Mouse (Mus musculus) lung, embryonic 16.5 days (tissue): Measurements from ENCODE around the gene Lingo3. TPM values are rescaled to one million over a fixed set of nuclear protein-coding genes. Genes with fewer than 3 reads are reported as not detected.

Experiments used
- microRNA counts: library from miRNA; unstranded; fragments of <30 nt; microRNA quantifications from one replicate; lab custom pipeline; 2016
- microRNA-seq: library from miRNA; unstranded; fragments of <30 nt; microRNA quantifications from one replicate; pipeline ENCODE4, GENCODE M21; 2016
- polyA plus RNA-seq: library from polyadenylated mRNA; unstranded; fragments of >200 nt; fragmentation: Nextera tagmentation; extraction: Ambion mirVana; gene quantifications from 2 replicates; pipeline ENCODE4 v1.2.1, GENCODE M21; 2015

Lingo3 gene
- polyA plus RNA-seq, 1 experiment from 2014 or later, result 0.15 TPM

MicroRNAs encoded within 50 kb of the gene (microRNA counts, 519-probe panel; counts per million panel counts)
- not detected for microRNA mmu-miR-1982 (lab: Ali Mortazavi, UCI)

Small RNA genes lying within 50 kb of the gene (microRNA-seq; reads per million reads assigned to microRNA genes)
- gene Mir1982, result 1.2 reads per million

Other genes with a start within 250 kb of the Lingo3 start
- gene Scamp4, start 241.2 kb downstream of the Lingo3 start, polyA plus RNA-seq, result 78.8 and 81.8 TPM in 2 replicates
- 7.1 and 8.3 TPM in 2 replicates for gene Adat3, start 241.2 kb downstream of the Lingo3 start, polyA plus RNA-seq
- gene Gm49322, start 238.0 kb downstream of the Lingo3 start, polyA plus RNA-seq, result 3.7 and 4.4 TPM in 2 replicates
- gene Csnk1g2, start 221.2 kb downstream of the Lingo3 start, polyA plus RNA-seq, result 20.6 and 38.4 TPM in 2 replicates
- gene Btbd2, start 187.0 kb downstream of the Lingo3 start, polyA plus RNA-seq, result 15.3 and 33.2 TPM in 2 replicates
- gene Mknk2, start 165.9 kb downstream of the Lingo3 start, polyA plus RNA-seq, result 66.3 and 82.1 TPM in 2 replicates
- gene Mob3a, start 142.1 kb downstream of the Lingo3 start, polyA plus RNA-seq, result 42.3 and 45.7 TPM in 2 replicates
- gene Izumo4, start 141.9 kb downstream of the Lingo3 start, polyA plus RNA-seq, result 23.6 and 26.8 TPM in 2 replicates
- 59.6 and 59.9 TPM in 2 replicates for gene Ap3d1, start 101.8 kb downstream of the Lingo3 start, polyA plus RNA-seq
- gene Dot1l, start 88.8 kb downstream of the Lingo3 start, polyA plus RNA-seq, result 15.4 and 17.5 TPM in 2 replicates
- gene Sf3a2, start 45.8 kb downstream of the Lingo3 start, polyA plus RNA-seq, result 60.9 and 75.7 TPM in 2 replicates
- 92.7 and 100 TPM in 2 replicates for gene Plekhj1, start 45.4 kb downstream of the Lingo3 start, polyA plus RNA-seq
- gene Amh, start 38.8 kb downstream of the Lingo3 start, polyA plus RNA-seq, result 0.13 TPM in 1 of 2 replicates, not detected in the other
- 1.3 and 2.6 TPM in 2 replicates for gene Jsrp1, start 30.5 kb downstream of the Lingo3 start, polyA plus RNA-seq
- 1,799 and 1,972 TPM in 2 replicates for gene Oaz1, start 17.4 kb downstream of the Lingo3 start, polyA plus RNA-seq
- 193 and 234 TPM in 2 replicates for gene Lsm7, start 11.2 kb upstream of the Lingo3 start, polyA plus RNA-seq
- gene Sppl2b, start 11.2 kb upstream of the Lingo3 start, polyA plus RNA-seq, result 43.0 and 43.2 TPM in 2 replicates
- 0.08 TPM in 1 of 2 replicates, not detected in the other for gene Tmprss9, start 27.8 kb upstream of the Lingo3 start, polyA plus RNA-seq
- 284 and 297 TPM in 2 replicates for gene Timm13, start 56.9 kb upstream of the Lingo3 start, polyA plus RNA-seq
- gene Lmnb2, start 74.2 kb upstream of the Lingo3 start, polyA plus RNA-seq, result 52.6 and 52.7 TPM in 2 replicates
- 57.3 and 63.6 TPM in 2 replicates for gene Gadd45b, start 86.0 kb upstream of the Lingo3 start, polyA plus RNA-seq
- gene Gng7, start 170.9 kb upstream of the Lingo3 start, polyA plus RNA-seq, result 5.1 and 5.7 TPM in 2 replicates
- 0.11 and 0.72 TPM in 2 replicates for gene Diras1, start 181.6 kb upstream of the Lingo3 start, polyA plus RNA-seq
- 19.4 and 20.8 TPM in 2 replicates for gene Slc39a3, start 193.4 kb upstream of the Lingo3 start, polyA plus RNA-seq
- gene Sgta, start 216.1 kb upstream of the Lingo3 start, polyA plus RNA-seq, result 183 and 187 TPM in 2 replicates
- 44.2 and 45.0 TPM in 2 replicates for gene Thop1, start 226.0 kb upstream of the Lingo3 start, polyA plus RNA-seq